Mouse (Mus musculus): Measurements from ENCODE around the gene Smyd3. TPM values are rescaled to one million over a fixed set of nuclear protein-coding genes. Genes with fewer than 3 reads are reported as not detected.

The Smyd3 gene
- polyA plus RNA-seq, 1 experiment from 2014 or later, result 13.1 TPM

DNA sequence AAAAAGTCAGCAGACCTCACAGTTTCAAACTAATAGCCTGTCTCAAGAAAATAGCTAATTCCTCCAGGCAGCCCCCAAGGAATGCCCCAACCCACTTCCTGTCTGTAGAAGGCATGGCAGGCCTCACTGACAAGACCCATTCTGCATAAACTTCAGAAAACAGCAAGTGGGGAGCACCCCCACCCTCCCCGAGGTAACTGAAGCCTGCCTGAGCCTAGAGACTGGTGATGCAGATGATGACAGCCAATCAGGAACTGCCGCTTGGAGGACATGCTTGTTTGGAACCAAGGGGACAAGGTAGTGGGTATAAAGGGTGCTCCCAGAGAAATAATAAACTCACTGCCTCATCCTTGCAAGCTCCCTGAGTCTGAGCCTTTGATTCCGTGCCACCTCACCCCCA is 288.3 kb downstream of the Smyd3 start:
- Histone ChIP-seq H3K9me3 (ENCODE audit: control insufficient read depth, low read length) (no peaks in the 10 kb centered on the region), H3K9ac (ENCODE audit: low read length) (no peak overlapping the region), H3K27ac (ENCODE audit: low read depth, low read length) (no peak overlapping the region), H3K4me2 (no peak overlapping the region), H3K36me3 (ENCODE audit: control insufficient read depth, insufficient read depth, low read length) (no peaks in the 10 kb centered on the region), H3K27me3 (ENCODE audit: control insufficient read depth, insufficient read depth, low read length) (no peaks in the 10 kb centered on the region), H3K4me3 (ENCODE audit: low read depth, low read length) (no peak overlapping the region), H3K4me1 (ENCODE audit: control insufficient read depth, insufficient read depth, low read length) (no peaks in the 10 kb centered on the region)
- ATAC-seq (ENCODE audit: low FRiP score) (no peak), DNase-seq (ENCODE audit: low spot score, missing footprints) (no peak)
- whole genome bisulfite sequencing, result 65% methylated on average over 3 of the region's 3 CpGs

DNA sequence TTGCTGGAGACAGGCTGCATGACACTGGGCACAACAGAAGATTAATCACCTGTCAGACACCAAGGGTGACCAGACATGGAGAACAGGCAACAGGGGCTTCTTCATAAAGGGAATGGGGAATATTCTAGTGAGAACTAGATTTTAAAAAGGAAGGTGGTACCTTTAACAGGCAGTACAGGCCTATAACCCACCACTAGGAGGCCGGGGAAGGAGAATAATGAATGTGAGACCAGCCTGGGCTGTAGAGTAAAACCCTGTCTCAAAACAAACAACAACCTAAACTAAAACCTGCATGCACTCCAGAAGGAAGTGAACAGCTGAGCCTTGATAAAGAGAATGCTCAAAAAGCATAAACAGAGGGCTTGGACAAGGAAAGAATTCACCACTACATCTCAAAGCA is 297.6 kb downstream of the Smyd3 start:
- no peak for ATAC-seq (ENCODE audit: low FRiP score)
- no peak for DNase-seq (ENCODE audit: low spot score, missing footprints)
- 53% methylated on average over 1 of the region's 1 CpGs for WGBS
- Histone ChIP-seq H3K4me2 (no peak overlapping the region), H3K9me3 (ENCODE audit: control insufficient read depth, low read length) (no peaks in the 10 kb centered on the region), H3K4me3 (ENCODE audit: low read depth, low read length) (no peak overlapping the region), H3K36me3 (ENCODE audit: control insufficient read depth, insufficient read depth, low read length) (no peaks in the 10 kb centered on the region), H3K27me3 (ENCODE audit: control insufficient read depth, insufficient read depth, low read length) (no peaks in the 10 kb centered on the region), H3K27ac (ENCODE audit: low read depth, low read length) (no peak overlapping the region), H3K9ac (ENCODE audit: low read length) (no peak overlapping the region), H3K4me1 (ENCODE audit: control insufficient read depth, insufficient read depth, low read length) (peaks cover 5% of the 10 kb centered on the region)

DNA sequence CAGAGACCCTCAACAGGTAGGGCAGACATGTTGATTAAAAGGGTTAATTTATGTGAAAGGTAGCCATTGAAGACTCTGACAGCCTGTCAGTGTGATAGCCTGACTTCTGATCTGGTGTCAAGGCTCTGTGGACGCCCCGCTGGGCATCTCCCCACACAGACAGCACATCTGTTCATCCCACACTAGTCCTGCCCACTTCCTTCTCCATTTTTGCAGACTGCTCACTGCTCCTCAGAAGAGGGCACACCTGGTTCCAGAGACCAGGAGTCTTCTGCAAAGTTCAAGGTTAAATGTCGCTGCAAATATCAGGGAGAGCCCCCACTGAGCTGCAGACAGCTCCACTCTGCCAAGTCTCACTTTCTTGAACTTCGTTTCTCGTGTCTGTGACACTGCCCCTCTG is 299.8 kb downstream of the Smyd3 start:
- H3K9ac ChIP-seq (ENCODE audit: low read length), result no peak overlapping the region
- peaks cover 5% of the 10 kb centered on the region for H3K4me1 ChIP-seq (ENCODE audit: control insufficient read depth, insufficient read depth, low read length)
- H3K27ac ChIP-seq (ENCODE audit: low read depth, low read length), result no peak overlapping the region
- DNase-seq (ENCODE audit: low spot score, missing footprints), result no peak
- WGBS, result 60% methylated on average over 5 of the region's 5 CpGs
- no peak overlapping the region for H3K4me2 ChIP-seq
- no peaks in the 10 kb centered on the region for H3K9me3 ChIP-seq (ENCODE audit: control insufficient read depth, low read length)
- no peaks in the 10 kb centered on the region for H3K27me3 ChIP-seq (ENCODE audit: control insufficient read depth, insufficient read depth, low read length)
- H3K36me3 ChIP-seq (ENCODE audit: control insufficient read depth, insufficient read depth, low read length), result no peaks in the 10 kb centered on the region
- ATAC-seq (ENCODE audit: low FRiP score), result no peak
- H3K4me3 ChIP-seq (ENCODE audit: low read depth, low read length), result no peak overlapping the region

DNA sequence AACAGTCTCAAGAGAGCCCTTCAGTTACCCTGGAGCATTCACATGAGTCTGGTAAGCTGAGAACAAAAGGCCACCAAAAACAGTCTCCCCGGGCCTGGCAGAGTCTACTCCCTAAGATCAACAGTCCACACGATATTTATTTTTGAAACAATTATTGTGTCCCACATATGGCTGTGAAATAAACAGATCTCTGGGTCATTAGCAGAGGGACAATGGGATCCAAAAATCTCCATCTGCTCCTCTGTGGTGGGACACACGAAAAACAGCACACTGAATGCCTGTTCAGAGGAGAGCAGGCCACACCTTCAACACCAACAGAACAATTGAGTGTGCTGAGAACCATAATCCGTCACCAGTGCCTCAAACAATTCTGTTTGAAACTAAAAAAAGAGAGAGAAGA is 300.8 kb downstream of the Smyd3 start:
- DNase-seq (ENCODE audit: low spot score, missing footprints), result no peak
- Histone ChIP-seq H3K4me2 (no peak overlapping the region), H3K36me3 (ENCODE audit: control insufficient read depth, insufficient read depth, low read length) (no peaks in the 10 kb centered on the region), H3K27ac (ENCODE audit: low read depth, low read length) (no peak overlapping the region), H3K27me3 (ENCODE audit: control insufficient read depth, insufficient read depth, low read length) (no peaks in the 10 kb centered on the region), H3K9ac (ENCODE audit: low read length) (no peak overlapping the region), H3K4me3 (ENCODE audit: low read depth, low read length) (no peak overlapping the region), H3K9me3 (ENCODE audit: control insufficient read depth, low read length) (no peaks in the 10 kb centered on the region), H3K4me1 (ENCODE audit: control insufficient read depth, insufficient read depth, low read length) (peaks cover 8% of the 10 kb centered on the region)
- WGBS, result 16% methylated on average over 4 of the region's 4 CpGs
- no peak for ATAC-seq (ENCODE audit: low FRiP score)

DNA sequence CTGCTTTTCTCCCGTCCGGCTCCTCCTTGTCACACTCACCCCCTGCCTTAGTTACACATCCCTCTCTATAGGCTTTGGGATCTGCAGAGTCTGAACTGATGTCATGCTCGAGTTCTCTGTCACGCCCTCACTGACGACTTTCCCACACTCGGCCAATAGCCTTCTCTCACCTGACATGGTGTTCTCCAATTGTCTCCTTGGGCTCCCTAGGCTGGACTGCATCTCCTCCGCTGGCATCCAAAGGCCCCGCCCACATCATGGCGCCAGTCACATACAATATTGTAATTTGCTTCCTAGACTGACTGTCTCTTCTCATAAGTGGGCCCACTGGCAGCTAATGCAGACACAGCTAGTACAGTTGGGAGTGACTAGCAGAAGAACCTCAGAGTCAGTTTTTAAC is 304.5 kb downstream of the Smyd3 start:
- Histone ChIP-seq H3K36me3 (ENCODE audit: control insufficient read depth, insufficient read depth, low read length) (no peaks in the 10 kb centered on the region), H3K27ac (ENCODE audit: low read depth, low read length) (no peak overlapping the region), H3K4me1 (ENCODE audit: control insufficient read depth, insufficient read depth, low read length) (peaks cover 8% of the 10 kb centered on the region), H3K27me3 (ENCODE audit: control insufficient read depth, insufficient read depth, low read length) (no peaks in the 10 kb centered on the region), H3K4me2 (no peak overlapping the region), H3K9ac (ENCODE audit: low read length) (no peak overlapping the region), H3K4me3 (ENCODE audit: low read depth, low read length) (no peak overlapping the region), H3K9me3 (ENCODE audit: control insufficient read depth, low read length) (no peaks in the 10 kb centered on the region)
- DNase-seq (ENCODE audit: low spot score, missing footprints) (no peak), ATAC-seq (ENCODE audit: low FRiP score) (no peak)
- 86% methylated on average over 9 of the region's 9 CpGs for WGBS

DNA sequence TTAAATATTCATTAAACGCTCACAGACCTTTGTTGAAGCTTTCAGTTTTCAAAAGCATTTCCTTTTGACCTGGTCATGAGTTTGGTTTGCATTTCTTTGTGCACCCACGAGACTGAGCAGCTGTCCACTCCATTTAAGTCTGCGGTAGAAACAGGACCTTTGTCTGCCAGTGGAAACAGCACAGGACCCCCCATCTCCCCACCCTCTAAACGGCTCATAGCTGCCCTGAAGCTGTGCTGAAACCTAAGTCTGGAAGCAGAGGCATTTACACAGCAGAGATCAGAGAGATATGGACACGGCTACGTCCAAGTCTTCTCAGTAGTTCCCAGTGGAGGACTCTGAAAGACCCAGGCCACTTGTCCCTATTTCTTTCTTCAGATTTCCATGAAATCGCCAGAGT is 305.5 kb downstream of the Smyd3 start:
- no peak for DNase-seq (ENCODE audit: low spot score, missing footprints)
- H3K36me3 ChIP-seq (ENCODE audit: control insufficient read depth, insufficient read depth, low read length), result no peaks in the 10 kb centered on the region
- no peak overlapping the region for H3K27ac ChIP-seq (ENCODE audit: low read depth, low read length)
- H3K4me2 ChIP-seq, result no peak overlapping the region
- no peaks in the 10 kb centered on the region for H3K27me3 ChIP-seq (ENCODE audit: control insufficient read depth, insufficient read depth, low read length)
- H3K9me3 ChIP-seq (ENCODE audit: control insufficient read depth, low read length), result no peaks in the 10 kb centered on the region
- H3K9ac ChIP-seq (ENCODE audit: low read length), result no peak overlapping the region
- H3K4me3 ChIP-seq (ENCODE audit: low read depth, low read length), result no peak overlapping the region
- no peak for ATAC-seq (ENCODE audit: low FRiP score)
- H3K4me1 ChIP-seq (ENCODE audit: control insufficient read depth, insufficient read depth, low read length), result peaks cover 8% of the 10 kb centered on the region
- WGBS, result 51% methylated on average over 7 of the region's 7 CpGs

DNA sequence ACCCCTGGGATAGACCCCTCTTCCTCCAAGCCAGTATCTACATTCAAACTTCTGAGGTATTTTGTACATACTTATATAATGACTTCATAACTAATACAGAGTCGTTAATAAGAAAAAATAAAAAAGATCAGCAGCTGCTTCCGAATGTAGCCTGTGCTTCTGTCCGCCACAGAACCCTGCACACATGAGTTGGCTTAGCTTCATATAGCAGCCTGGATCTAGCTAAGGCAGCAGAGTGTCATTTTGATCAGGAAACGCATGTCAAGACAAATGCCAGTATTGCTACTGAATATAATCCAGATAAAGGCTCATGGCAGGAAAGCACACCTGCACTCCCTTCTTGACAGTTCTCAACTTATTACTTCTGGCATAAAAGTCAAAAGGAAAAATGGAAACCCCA is 306.5 kb downstream of the Smyd3 start:
- no peak overlapping the region for H3K27ac ChIP-seq (ENCODE audit: low read depth, low read length)
- no peak overlapping the region for H3K4me3 ChIP-seq (ENCODE audit: low read depth, low read length)
- no peaks in the 10 kb centered on the region for H3K27me3 ChIP-seq (ENCODE audit: control insufficient read depth, insufficient read depth, low read length)
- no peaks in the 10 kb centered on the region for H3K36me3 ChIP-seq (ENCODE audit: control insufficient read depth, insufficient read depth, low read length)
- ATAC-seq (ENCODE audit: low FRiP score), result no peak
- peaks cover 3% of the 10 kb centered on the region; the same call in 1 of the 2 replicates for H3K4me1 ChIP-seq (ENCODE audit: control insufficient read depth, insufficient read depth, low read length)
- H3K9me3 ChIP-seq (ENCODE audit: control insufficient read depth, low read length), result no peaks in the 10 kb centered on the region
- no peak overlapping the region for H3K4me2 ChIP-seq
- no peak for DNase-seq (ENCODE audit: low spot score, missing footprints)
- WGBS, result 88% methylated on average over 4 of the region's 4 CpGs
- no peak overlapping the region for H3K9ac ChIP-seq (ENCODE audit: low read length)

DNA sequence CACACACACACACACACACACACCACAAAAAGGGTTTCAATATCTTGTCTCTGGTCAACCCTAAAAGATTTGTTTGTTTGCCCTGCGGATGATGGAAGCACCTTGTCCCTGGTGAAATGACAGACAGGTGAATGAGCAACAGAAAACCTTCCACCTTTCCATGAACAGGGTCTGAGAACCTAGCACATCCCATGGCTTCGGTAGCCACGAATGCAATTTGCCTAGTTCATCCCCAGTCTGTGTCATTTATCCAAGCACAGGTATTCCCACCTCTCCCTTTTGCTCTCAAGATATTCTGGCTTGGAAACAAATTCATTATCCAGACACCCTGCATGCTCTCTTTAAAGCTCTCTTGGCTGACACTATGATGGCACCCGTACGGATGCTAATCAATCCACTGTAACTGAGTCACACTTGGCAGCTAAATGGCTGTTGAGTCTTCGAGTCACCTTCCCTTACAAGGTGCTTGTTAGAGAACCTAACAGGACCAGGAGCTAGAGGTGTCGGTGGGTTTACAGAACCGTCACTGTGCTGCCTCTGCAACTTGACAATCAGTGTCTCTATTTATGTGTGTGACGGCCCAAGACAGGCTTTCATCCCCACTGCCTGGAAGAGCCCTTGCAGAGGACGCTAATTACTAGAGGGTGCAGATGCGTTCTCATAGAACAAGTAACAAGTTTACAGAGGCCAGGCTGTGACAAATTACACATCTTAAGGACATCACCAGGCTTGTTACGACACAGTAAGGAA is 309.8 kb downstream of the Smyd3 start:
- Histone ChIP-seq H3K4me2 (no peak overlapping the region), H3K27me3 (ENCODE audit: control insufficient read depth, insufficient read depth, low read length) (no peaks in the 10 kb centered on the region), H3K9me3 (ENCODE audit: control insufficient read depth, low read length) (no peaks in the 10 kb centered on the region), H3K9ac (ENCODE audit: low read length) (no peak overlapping the region), H3K4me3 (ENCODE audit: low read depth, low read length) (no peak overlapping the region), H3K4me1 (ENCODE audit: control insufficient read depth, insufficient read depth, low read length) (peaks cover 3% of the 10 kb centered on the region; the same call in 1 of the 2 replicates), H3K36me3 (ENCODE audit: control insufficient read depth, insufficient read depth, low read length) (no peaks in the 10 kb centered on the region), H3K27ac (ENCODE audit: low read depth, low read length) (no peak overlapping the region)
- WGBS, result 86% methylated on average over 12 of the region's 12 CpGs
- no peak for ATAC-seq (ENCODE audit: low FRiP score)
- no peak for DNase-seq (ENCODE audit: low spot score, missing footprints)

DNA sequence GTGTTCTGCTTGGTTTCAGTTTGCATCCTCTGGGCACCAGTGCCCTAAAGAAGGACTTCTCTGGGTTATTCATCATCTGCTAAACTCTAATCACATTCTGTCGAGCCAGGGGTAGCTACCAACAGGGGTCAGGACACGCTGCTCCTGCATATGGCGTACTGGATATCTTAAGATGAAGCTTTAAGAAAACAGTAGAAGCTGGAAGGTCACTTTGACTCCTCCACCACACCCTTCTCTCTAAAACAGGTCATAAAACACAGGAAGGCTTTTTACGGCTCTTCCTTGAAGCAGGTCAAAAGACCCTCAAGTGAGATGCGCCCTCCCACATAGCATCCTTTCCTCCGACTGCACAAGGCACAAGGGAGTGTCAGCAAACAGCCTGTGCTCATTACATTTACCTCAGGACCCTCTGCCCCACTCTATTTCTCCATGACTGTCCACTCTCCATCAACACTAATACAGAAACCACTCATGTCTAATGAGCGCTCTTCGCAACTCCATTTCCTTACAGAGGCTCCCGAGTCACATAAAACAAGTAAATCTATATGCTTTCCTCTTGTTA is 310.6 kb downstream of the Smyd3 start:
- Histone ChIP-seq H3K4me2 (no peak overlapping the region), H3K4me3 (ENCODE audit: low read depth, low read length) (no peak overlapping the region), H3K9me3 (ENCODE audit: control insufficient read depth, low read length) (no peaks in the 10 kb centered on the region), H3K27ac (ENCODE audit: low read depth, low read length) (no peak overlapping the region), H3K27me3 (ENCODE audit: control insufficient read depth, insufficient read depth, low read length) (no peaks in the 10 kb centered on the region), H3K36me3 (ENCODE audit: control insufficient read depth, insufficient read depth, low read length) (no peaks in the 10 kb centered on the region), H3K4me1 (ENCODE audit: control insufficient read depth, insufficient read depth, low read length) (peaks cover under 1% of the 10 kb centered on the region; the same call in 1 of the 2 replicates), H3K9ac (ENCODE audit: low read length) (no peak overlapping the region)
- no peak for ATAC-seq (ENCODE audit: low FRiP score)
- 85% methylated on average over 9 of the region's 9 CpGs for WGBS
- DNase-seq (ENCODE audit: low spot score, missing footprints), result no peak
